Mouse (Mus musculus): ENCODE measurements around the gene Zfp536.

GRCm38 (mm10) chr7:37809001-37809400 is 35.6 kb upstream of the Zfp536 start:
- TF ChIP-seq POLR2A (IDR thresholded peaks at IDR 0.05; ENCODE audit: low read depth, low read length) (no peak), CTCF (conservative IDR thresholded peaks at IDR 0.05 in 1 of 2, IDR thresholded peaks at IDR 0.05 in 1 of 2; ENCODE audit: low read depth in 2 of 2, low read length in 2 of 2) (no peak), KAT2A (IDR thresholded peaks at IDR 0.05; ENCODE audit: insufficient replicate concordance, low read length) (no peak), SIN3A (IDR thresholded peaks at IDR 0.05; ENCODE audit: low read length) (no peak), USF1 (IDR thresholded peaks at IDR 0.05; ENCODE audit: low read depth, low read length) (no peak), USF2 (conservative IDR thresholded peaks at IDR 0.05; ENCODE audit: low read depth, low read length) (no peak), TBP (conservative IDR thresholded peaks at IDR 0.05; ENCODE audit: low read depth, low read length) (no peak), MAZ (IDR thresholded peaks at IDR 0.05; ENCODE audit: low read depth, low read length) (no peak), MAFK (IDR thresholded peaks at IDR 0.05; ENCODE audit: insufficient replicate concordance, low read length) (no peak)

Measured in CH12.LX (cell line).